Mouse (Mus musculus): ENCODE measurements around the gene Rgl1. TPM values are rescaled to one million over a fixed set of nuclear protein-coding genes. Genes with fewer than 3 reads are reported as not detected.
A peak's percentile ranks its signal among the peaks of the same experiment; 100 is the strongest.

The Rgl1 gene
- polyA plus RNA-seq, 1 experiment = 1.1 TPM

DNA sequence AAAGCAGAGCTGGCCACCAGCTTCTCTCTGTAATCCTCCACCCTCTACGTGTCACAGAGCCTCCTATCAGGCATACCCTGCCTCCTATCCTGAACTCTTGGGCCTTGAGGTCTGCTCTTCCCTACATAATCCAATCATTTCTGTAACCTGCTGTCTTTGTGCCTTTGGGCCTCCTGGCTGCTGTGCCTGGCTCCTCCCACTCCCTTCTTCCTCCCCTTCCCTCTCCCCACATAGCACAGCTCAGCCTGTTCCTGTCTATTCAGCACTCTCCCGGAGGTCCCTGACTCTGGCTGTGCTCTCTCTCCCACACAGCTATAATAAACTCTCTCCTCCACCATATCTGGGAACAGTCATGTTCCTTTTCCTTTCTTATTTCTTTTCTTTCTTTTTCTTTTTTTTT, 33.7 kb upstream of the Rgl1 start, which contains the start of gene Ncf2:
Ncf2 (plus strand) TSS at position 298 of the 400 bp plus-strand sequence.
- H3K4me1 ChIP-seq = peaks cover 38% of the 10 kb centered on the region
- H3K27me3 ChIP-seq (replicated peaks) = peaks cover 2% of the 10 kb centered on the region
- no peak for TF ChIP-seq GATA1 (IDR thresholded peaks at IDR 0.05; ENCODE audit: borderline replicate concordance, low read length)
- TF ChIP-seq FLI1 (IDR thresholded peaks at IDR 0.05; ENCODE audit: low read length) = no peak
- no peaks in the 10 kb centered on the region for H3K36me3 ChIP-seq (replicated peaks; ENCODE audit: low read length)
- peak within 1 kb of the TSS; percentile 51 for H3K4me3 ChIP-seq (replicated peaks)
- no peaks in the 10 kb centered on the region for H3K9me3 ChIP-seq

DNA sequence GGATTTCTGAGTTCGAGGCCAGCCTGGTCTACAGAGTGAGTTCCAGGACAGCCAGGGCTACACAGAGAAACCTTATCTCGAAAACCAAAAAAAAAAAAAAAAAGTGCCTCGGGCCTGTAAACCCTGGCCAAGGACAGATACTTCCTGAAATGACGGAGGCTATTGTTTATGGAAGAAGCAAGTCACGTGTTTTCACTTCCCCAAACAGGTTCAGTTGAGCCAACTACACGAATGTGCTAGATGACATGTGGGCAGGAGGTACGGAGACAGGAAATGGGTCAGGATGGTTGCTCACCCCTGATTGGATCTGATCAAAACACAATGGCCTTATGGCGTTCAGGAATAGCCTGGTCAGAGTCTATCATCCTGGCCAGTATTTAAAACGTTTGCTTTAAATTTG, 32.0 kb upstream of the Rgl1 start:
- Histone ChIP-seq H3K4me3 (replicated peaks) (no peak overlapping the region), H3K27me3 (replicated peaks) (no peaks in the 10 kb centered on the region), H3K9me3 (peaks cover 4% of the 10 kb centered on the region; the same call in 1 of the 2 replicates), H3K4me1 (peaks cover 36% of the 10 kb centered on the region), H3K36me3 (replicated peaks; ENCODE audit: low read length) (no peaks in the 10 kb centered on the region)
- TF ChIP-seq FLI1 (IDR thresholded peaks at IDR 0.05; ENCODE audit: low read length) (no peak), GATA1 (IDR thresholded peaks at IDR 0.05; ENCODE audit: borderline replicate concordance, low read length) (no peak)

- peaks cover 34% of the 10 kb centered on the region for H3K4me1 ChIP-seq
Measured at GRCm38 (mm10) chr1:152796683-152797263, 30.6 kb upstream of the Rgl1 start.

GRCm38 (mm10) chr1:152795688-152796255, 29.6 kb upstream of the Rgl1 start:
- Histone ChIP-seq H3K4me1 (peaks cover 42% of the 10 kb centered on the region), H3K4me3 (replicated peaks) (no peak overlapping the region), H3K36me3 (replicated peaks; ENCODE audit: low read length) (no peaks in the 10 kb centered on the region), H3K9me3 (peaks cover 4% of the 10 kb centered on the region; the same call in 1 of the 2 replicates), H3K27me3 (replicated peaks) (peaks cover 7% of the 10 kb centered on the region)
- no peak for TF ChIP-seq FLI1 (IDR thresholded peaks at IDR 0.05; ENCODE audit: low read length)

More at GRCm38 (mm10) chr1:152796683-152797263, 30.6 kb upstream of the Rgl1 start:
- Histone ChIP-seq H3K9me3 (peaks cover 4% of the 10 kb centered on the region; the same call in 1 of the 2 replicates), H3K36me3 (replicated peaks; ENCODE audit: low read length) (no peaks in the 10 kb centered on the region), H3K27me3 (replicated peaks) (peaks cover 2% of the 10 kb centered on the region), H3K4me3 (replicated peaks) (no peak overlapping the region)
- TF ChIP-seq FLI1 (IDR thresholded peaks at IDR 0.05; ENCODE audit: low read length) (no peak), GATA1 (IDR thresholded peaks at IDR 0.05; ENCODE audit: borderline replicate concordance, low read length) (no peak)

- H3K27me3 ChIP-seq (replicated peaks) = peaks cover 7% of the 10 kb centered on the region
- peaks cover 4% of the 10 kb centered on the region; the same call in 1 of the 2 replicates for H3K9me3 ChIP-seq
- TF ChIP-seq FLI1 (IDR thresholded peaks at IDR 0.05; ENCODE audit: low read length) = no peak
- TF ChIP-seq GATA1 (IDR thresholded peaks at IDR 0.05; ENCODE audit: borderline replicate concordance, low read length) = no peak
- H3K4me1 ChIP-seq = peaks cover 35% of the 10 kb centered on the region
- no peaks in the 10 kb centered on the region for H3K36me3 ChIP-seq (replicated peaks; ENCODE audit: low read length)
- H3K4me3 ChIP-seq (replicated peaks) = no peak overlapping the region
Measured at GRCm38 (mm10) chr1:152793495-152794130, 27.5 kb upstream of the Rgl1 start.

GRCm38 (mm10) chr1:152792736-152793494, 26.8 kb upstream of the Rgl1 start:
- TF ChIP-seq FLI1 (IDR thresholded peaks at IDR 0.05; ENCODE audit: low read length) (no peak), GATA1 (IDR thresholded peaks at IDR 0.05; ENCODE audit: borderline replicate concordance, low read length) (no peak)
- peaks cover 7% of the 10 kb centered on the region for H3K27me3 ChIP-seq (replicated peaks)

GRCm38 (mm10) chr1:152791269-152791668, 25.1 kb upstream of the Rgl1 start:
- peaks cover 11% of the 10 kb centered on the region for H3K27me3 ChIP-seq (replicated peaks)
- H3K4me3 ChIP-seq (replicated peaks) = no peak overlapping the region
- no peak for TF ChIP-seq FLI1 (IDR thresholded peaks at IDR 0.05; ENCODE audit: low read length)
- no peak for TF ChIP-seq GATA1 (IDR thresholded peaks at IDR 0.05; ENCODE audit: borderline replicate concordance, low read length)
- H3K4me1 ChIP-seq = peaks cover 27% of the 10 kb centered on the region
- no peaks in the 10 kb centered on the region for H3K36me3 ChIP-seq (replicated peaks; ENCODE audit: low read length)
- H3K9me3 ChIP-seq = peaks cover 4% of the 10 kb centered on the region; the same call in 1 of the 2 replicates

More at GRCm38 (mm10) chr1:152792736-152793494, 26.8 kb upstream of the Rgl1 start:
- Histone ChIP-seq H3K4me3 (replicated peaks) (no peak overlapping the region), H3K9me3 (peaks cover 4% of the 10 kb centered on the region; the same call in 1 of the 2 replicates), H3K4me1 (peaks cover 32% of the 10 kb centered on the region), H3K36me3 (replicated peaks; ENCODE audit: low read length) (no peaks in the 10 kb centered on the region)

- no peaks in the 10 kb centered on the region for H3K36me3 ChIP-seq (replicated peaks; ENCODE audit: low read length)
- H3K4me1 ChIP-seq = peaks cover 24% of the 10 kb centered on the region
- TF ChIP-seq FLI1 (IDR thresholded peaks at IDR 0.05; ENCODE audit: low read length) (no peak), GATA1 (IDR thresholded peaks at IDR 0.05; ENCODE audit: borderline replicate concordance, low read length) (no peak)
- peaks cover 11% of the 10 kb centered on the region for H3K27me3 ChIP-seq (replicated peaks)
- H3K9me3 ChIP-seq = peaks cover 4% of the 10 kb centered on the region; the same call in 1 of the 2 replicates
- no peak overlapping the region for H3K4me3 ChIP-seq (replicated peaks)
Measured at GRCm38 (mm10) chr1:152790821-152791220, 24.7 kb upstream of the Rgl1 start.

- H3K36me3 ChIP-seq (replicated peaks; ENCODE audit: low read length) = no peaks in the 10 kb centered on the region
Measured at GRCm38 (mm10) chr1:152790254-152790653, 24.1 kb upstream of the Rgl1 start.

More at GRCm38 (mm10) chr1:152790254-152790653, 24.1 kb upstream of the Rgl1 start:
- Histone ChIP-seq H3K4me3 (replicated peaks) (no peak overlapping the region), H3K27me3 (replicated peaks) (peaks cover 11% of the 10 kb centered on the region), H3K4me1 (peaks cover 22% of the 10 kb centered on the region), H3K9me3 (peaks cover 6% of the 10 kb centered on the region)
- no peak for TF ChIP-seq GATA1 (IDR thresholded peaks at IDR 0.05; ENCODE audit: borderline replicate concordance, low read length)
- no peak for TF ChIP-seq FLI1 (IDR thresholded peaks at IDR 0.05; ENCODE audit: low read length)

All from megakaryocyte, embryonic 14.5 days (primary cell).